16 mouse cellular contexts compared by ENCODE assay signal in genomic region chr6:30230246-30230645, GRCm38 (mm10).
DNase-seq lines count a peak whose midpoint lies in the region; ATAC-seq lines count a peak whose summit lies in the region.
"Had no signal": no experiment of that assay in that cellular context is flagged by ENCODE, and none has a peak within 500 bp of the region (broad histone marks: within the 10 kb centered on the region; RNA-seq: fewer than 3 reads in every experiment).

No protein-coding gene starts in this region.

- H3K4me1 ChIP-seq in heart, embryonic 12.5 days (replicated peaks): peaks cover 22% of the 10 kb centered on the region
- H3K4me1 ChIP-seq: embryonic facial prominence, embryonic 12.5 days; forebrain, embryonic 13.5 days; hindbrain, embryonic 10.5 days; limb, embryonic 15.5 days; midbrain, embryonic 15.5 days had no signal

- H3K4me3 ChIP-seq in heart, embryonic 12.5 days: no peak overlapping the region
- H3K4me3 ChIP-seq: embryonic facial prominence, embryonic 12.5 days; forebrain, embryonic 13.5 days; hindbrain, embryonic 10.5 days; limb, embryonic 15.5 days; midbrain, embryonic 15.5 days had no signal

- H3K4me2 ChIP-seq in heart, embryonic 12.5 days: no peak overlapping the region
- H3K4me2 ChIP-seq: embryonic facial prominence, embryonic 12.5 days; forebrain, embryonic 13.5 days; limb, embryonic 15.5 days; midbrain, embryonic 15.5 days had no signal

- DNase-seq in heart, adult 18-20 months: peak; percentile 39 to 67
- DNase-seq in heart, postnatal 36 days: no peak
- peak; percentile 75 to 84 for DNase-seq in natural killer cell, adult 2 months (ENCODE audit: low spot score in 2 of 2)
- DNase-seq in adrenal gland, adult 8-10 months: no peak
- no peak for DNase-seq in layer of hippocampus, postnatal 14 days (ENCODE audit: low spot score in 2 of 2)
- no peak for DNase-seq in kidney, adult 11 months
- DNase-seq: cerebellum, postnatal 10 days; kidney, adult 18-20 months; right cerebral cortex, postnatal 25 days had no signal

- no peaks in the 10 kb centered on the region for H3K9me3 ChIP-seq in heart, embryonic 12.5 days (replicated peaks)
- H3K9me3 ChIP-seq: embryonic facial prominence, embryonic 12.5 days; forebrain, embryonic 13.5 days; hindbrain, embryonic 10.5 days; limb, embryonic 15.5 days; midbrain, embryonic 15.5 days had no signal

- 0 out of 2 replicates have a peak, but pooled peaks have one; percentile 18 for ATAC-seq in erythroblast, adult 5-6 weeks (replicated peaks; ENCODE audit: low FRiP score, poor library complexity, severe bottlenecking)
- peak; percentile 46 for ATAC-seq in heart, embryonic 12.5 days (ENCODE audit: insufficient number of reproducible peaks, low FRiP score)
- ATAC-seq: forebrain, embryonic 13.5 days; midbrain, embryonic 15.5 days had no signal

- peaks cover 41% of the 10 kb centered on the region for H3K36me3 ChIP-seq in heart, embryonic 12.5 days
- H3K36me3 ChIP-seq: midbrain, embryonic 15.5 days had no signal

- H3K27me3 ChIP-seq in heart, embryonic 12.5 days (replicated peaks): no peaks in the 10 kb centered on the region
- H3K27me3 ChIP-seq: embryonic facial prominence, embryonic 12.5 days; forebrain, embryonic 13.5 days; limb, embryonic 15.5 days; midbrain, embryonic 15.5 days had no signal

- H3K27ac ChIP-seq in heart, embryonic 12.5 days (ENCODE audit: poor library complexity, severe bottlenecking): peak overlapping the region; percentile 79
- H3K27ac ChIP-seq: embryonic facial prominence, embryonic 12.5 days; forebrain, embryonic 13.5 days; hindbrain, embryonic 10.5 days; limb, embryonic 15.5 days; midbrain, embryonic 15.5 days had no signal

- WGBS in heart, embryonic 12.5 days: 45% methylated on average over 7 of the region's 7 CpGs

- intact Hi-C loops in heart, postnatal 36 days (cut with DNase I): no loop called here

- no peak overlapping the region for H3K9ac ChIP-seq in heart, embryonic 12.5 days
- H3K9ac ChIP-seq: embryonic facial prominence, embryonic 12.5 days; forebrain, embryonic 13.5 days; limb, embryonic 15.5 days; midbrain, embryonic 15.5 days had no signal

Comparison
In these comparisons a context has a peak if more than half of its experiments do, and no peak if none do; other contexts are left out.
1. DNase-seq: peak in heart, adult 18-20 months (2 of 2) and natural killer cell, adult 2 months (2 of 2); none in heart, postnatal 36 days (0 of 2), adrenal gland, adult 8-10 months (single experiment), layer of hippocampus, postnatal 14 days (0 of 2) and kidney, adult 11 months (single experiment).